Mouse (Mus musculus) megakaryocyte progenitor cell, adult 5-6 weeks (primary cell): ENCODE measurements at regions not wholly inside any gene's neighbourhood (a gene's known extent, or its start where the extent isn't known, plus 50 kb on each side); places are given as distances from the start of the nearest gene placed in this dataset.
A peak's percentile ranks its signal among the peaks of the same experiment; 100 is the strongest.

ENCODE experiments used
- ATAC-seq: replicated peaks from 2 replicates; pipeline ENCODE4 v1.8.0; 2016; ENCODE audit warnings: mild to moderate bottlenecking, moderate TSS enrichment, inconsistent platforms; ENCODE audit not compliant: poor library complexity

DNA sequence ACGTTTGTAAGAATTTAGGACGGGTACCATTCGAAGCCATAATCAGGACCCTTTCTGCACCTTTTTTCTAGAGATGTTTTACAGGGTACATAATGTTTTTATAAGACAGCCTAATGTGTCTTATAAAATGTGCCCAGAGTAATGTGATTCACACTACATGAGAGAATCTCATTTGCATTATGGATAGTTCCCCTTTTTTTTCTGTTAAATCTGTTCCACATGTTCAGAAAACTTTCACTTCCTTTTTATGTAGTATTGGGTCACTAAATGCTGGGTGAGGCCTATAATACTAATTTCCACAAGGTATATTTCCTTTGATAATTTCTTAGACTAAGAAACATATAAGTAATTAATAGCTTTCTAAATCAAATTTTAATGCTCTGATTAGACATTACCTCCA, 822.7 kb downstream of the Dnah5 start:
- peak; percentile 96 for ATAC-seq

DNA sequence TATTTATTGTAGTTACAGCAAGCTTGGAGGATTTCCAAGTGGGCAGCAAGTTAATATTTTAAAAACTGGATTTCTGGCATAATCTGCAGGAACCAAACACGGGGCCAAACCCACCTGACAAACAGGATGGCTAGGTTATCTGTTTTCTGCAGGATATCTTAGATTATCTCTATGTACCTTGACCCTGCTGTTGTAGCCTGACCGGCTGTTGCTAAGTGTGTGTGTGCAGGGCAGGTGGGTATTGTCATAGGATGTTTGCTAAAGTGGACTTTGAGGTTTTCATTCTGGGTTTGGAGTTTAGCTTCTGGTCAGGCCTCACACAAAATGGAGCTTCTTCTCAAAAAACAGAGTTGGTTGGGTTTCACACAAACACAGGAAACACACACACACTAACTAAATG, 835.4 kb downstream of the Dnah5 start:
- no peak for ATAC-seq

DNA sequence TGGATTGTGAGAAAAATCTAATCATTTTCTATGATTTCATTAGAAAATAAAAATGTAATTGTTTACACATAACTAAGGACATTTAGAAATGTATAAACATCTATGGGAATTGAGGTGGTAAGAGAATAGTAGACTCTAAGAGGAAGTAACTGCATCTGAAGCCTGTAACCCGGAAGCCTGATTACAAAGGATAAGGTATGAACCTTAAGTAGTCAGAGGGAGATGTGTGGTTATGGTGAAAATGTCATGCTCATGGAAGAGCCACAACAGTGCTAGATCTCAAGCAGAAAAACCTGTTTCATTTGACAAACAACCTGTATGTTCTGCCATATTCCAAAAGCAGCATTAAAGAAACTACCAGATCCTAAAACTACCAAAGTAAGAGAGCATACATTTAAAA, 847.6 kb downstream of the Dnah5 start:
- ATAC-seq, result no peak

DNA sequence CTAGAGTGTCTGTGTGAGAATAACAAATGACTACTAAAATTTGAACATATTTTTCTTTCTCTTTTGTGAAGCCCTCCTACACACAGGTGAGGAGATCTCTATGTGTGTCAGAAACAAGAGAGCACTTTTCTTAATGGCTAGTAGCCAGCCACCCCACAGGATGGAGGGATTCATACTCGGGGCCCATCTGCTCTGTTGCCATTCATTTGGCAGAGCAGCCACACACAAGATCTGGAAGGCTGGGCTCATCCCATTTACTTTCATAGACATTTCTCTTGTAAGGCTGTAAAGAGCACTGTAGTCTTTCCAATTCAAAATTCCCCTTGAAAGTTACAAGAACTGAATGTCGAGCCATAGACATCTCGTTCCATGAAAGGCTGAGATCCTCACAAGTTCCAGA, 848.2 kb downstream of the Dnah5 start:
- ATAC-seq, result no peak

DNA sequence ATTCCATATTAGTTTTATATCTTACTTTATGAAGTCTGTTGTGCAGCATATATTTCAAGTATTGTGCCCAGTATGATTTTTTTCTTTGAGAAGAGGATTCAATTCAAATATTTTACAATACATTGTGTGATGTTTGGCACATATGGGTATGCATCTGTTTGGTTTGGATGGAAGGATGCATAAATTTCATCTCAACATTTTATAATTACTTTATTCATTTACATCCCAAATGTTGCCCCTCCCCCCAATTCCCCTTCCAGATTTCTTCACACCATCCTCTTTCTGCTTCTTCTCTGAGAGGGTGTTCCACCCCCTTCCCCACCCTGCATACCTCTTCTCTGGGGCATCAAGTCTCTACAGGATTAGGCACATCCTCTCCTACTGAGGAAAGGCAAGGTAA, 857.5 kb downstream of the Dnah5 start:
- no peak for ATAC-seq

DNA sequence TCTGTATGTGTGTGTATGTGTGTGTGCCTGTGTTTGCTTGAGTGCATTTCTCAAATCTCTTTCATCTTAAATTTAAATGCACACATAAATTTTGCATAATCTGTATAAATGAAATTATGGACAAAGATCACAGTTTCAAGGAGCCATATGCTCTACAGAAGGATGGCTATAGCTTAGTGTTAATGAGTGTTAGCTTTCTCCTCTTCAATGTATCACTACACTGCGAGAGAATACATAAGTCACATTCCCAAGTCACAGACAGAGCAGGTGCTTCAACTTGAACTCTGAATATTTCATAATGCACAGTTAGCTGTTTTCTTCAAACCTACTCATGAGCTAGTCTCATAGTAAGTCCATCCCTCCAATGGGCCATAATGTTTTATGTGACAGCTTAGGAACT, 865.5 kb downstream of the Dnah5 start:
- no peak for ATAC-seq

DNA sequence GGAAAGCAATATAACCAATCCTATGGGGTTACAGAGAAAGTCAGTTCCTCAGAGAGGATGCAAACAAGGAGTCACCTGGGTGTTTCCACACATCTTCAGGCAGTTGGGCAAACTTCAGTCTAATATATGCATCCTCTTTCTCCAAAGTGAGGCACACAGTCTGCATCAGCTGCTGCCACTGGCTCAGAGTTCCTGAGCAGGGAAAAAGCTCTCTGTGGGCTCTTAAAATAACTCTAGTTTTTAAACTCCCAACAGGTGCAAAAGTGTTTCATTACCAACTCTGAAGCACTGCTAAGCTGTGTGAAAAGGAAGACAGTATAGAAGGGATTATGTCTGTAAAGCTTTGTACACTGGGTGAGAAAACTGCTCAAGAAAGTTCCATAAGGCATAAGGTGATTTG, 874.2 kb downstream of the Dnah5 start:
- ATAC-seq, result no peak

DNA sequence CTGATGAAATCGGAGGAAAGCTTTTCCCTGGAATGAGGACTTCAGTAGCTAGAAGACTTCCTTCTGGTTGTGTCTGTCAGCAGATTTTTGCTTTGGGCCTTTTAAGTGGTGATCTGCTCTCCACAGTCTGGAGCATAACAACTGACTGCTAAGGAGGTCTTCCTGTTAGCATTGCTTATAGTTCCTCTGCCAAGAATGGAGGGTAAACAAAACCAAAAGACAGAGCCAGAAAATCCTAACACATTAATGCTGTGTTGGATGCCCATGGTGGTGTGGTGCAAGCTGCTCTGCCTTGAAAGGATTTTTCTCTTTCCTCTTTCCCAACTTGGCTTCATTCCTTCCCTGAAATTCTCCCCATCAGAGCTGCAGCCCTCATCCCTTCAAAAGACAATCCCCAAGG, 901.0 kb downstream of the Dnah5 start:
- ATAC-seq, result no peak

DNA sequence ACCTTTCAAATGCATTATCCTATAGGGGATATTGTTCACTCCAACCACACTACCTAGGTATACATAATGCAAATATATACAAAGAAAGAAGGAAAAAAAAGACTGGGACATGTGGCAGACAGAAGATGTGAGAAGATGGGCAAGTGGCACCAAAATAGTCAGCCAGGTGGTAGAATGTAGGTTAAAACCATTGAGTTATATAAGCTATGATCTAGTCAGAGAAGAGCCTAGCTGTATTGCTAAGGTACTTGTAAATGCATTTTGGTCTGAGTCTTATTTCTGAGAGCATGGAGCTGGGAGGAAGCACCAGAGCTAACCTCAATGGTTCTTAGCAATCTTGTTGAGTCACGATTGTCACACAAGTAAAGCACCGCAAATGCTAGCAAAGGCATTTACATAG, 943.1 kb downstream of the Dnah5 start:
- ATAC-seq, result no peak
